Mouse (Mus musculus): ENCODE measurements around the gene Npw. TPM values are rescaled to one million over a fixed set of nuclear protein-coding genes. Genes with fewer than 3 reads are reported as not detected.

Npw gene
- polyA plus RNA-seq (2012; rRNA removed; ENCODE audit: low replicate concordance) = 0.75 and 0.93 TPM in 2 replicates

GRCm38 (mm10) chr17:24658017-24658758 lies at the start of gene Npw:
Npw (minus strand) TSS chr17:24658457.

GRCm38 (mm10) chr17:24706982-24707800 lies 48.9 kb upstream of the Npw start, which contains the start of gene Tbl3:
Tbl3 (minus strand) TSS chr17:24707660.

GRCm38 (mm10) chr17:24696011-24696697 lies 37.9 kb upstream of the Npw start, which contains the start of the genes Gfer and Noxo1:
Gfer (minus strand) TSS chr17:24696156.
Noxo1 (plus strand) TSS chr17:24696234.

GRCm38 (mm10) chr17:24689251-24690081 lies 31.2 kb upstream of the Npw start, which contains the start of gene Syngr3:
Syngr3 (minus strand) TSS chr17:24689955.

GRCm38 (mm10) chr17:24669545-24670245 lies 11.4 kb upstream of the Npw start, which contains the start of gene Zfp598:
Zfp598 (plus strand) TSS chr17:24669687.

GRCm38 (mm10) chr17:24650070-24650616 lies 8.1 kb downstream of the Npw start, which contains the start of gene Slc9a3r2:
Slc9a3r2 (minus strand) TSS chr17:24650327.

GRCm38 (mm10) chr17:24632167-24632812 lies 26.0 kb downstream of the Npw start, which contains the start of the genes Tsc2 and Nthl1:
Tsc2 (minus strand) TSS chr17:24632630.
Nthl1 (plus strand) TSS chr17:24632680.

Other genes with a start within 250 kb of the Npw start
- 66.9 and 162 TPM in 2 replicates for gene Rnps1, start 243.9 kb downstream of the Npw start, polyA plus RNA-seq (2012; rRNA removed; ENCODE audit: low replicate concordance)
- gene Eci1, start 231.8 kb downstream of the Npw start, polyA plus RNA-seq (2012; rRNA removed; ENCODE audit: low replicate concordance) = 161 and 217 TPM in 2 replicates
- 6.2 and 11.7 TPM in 2 replicates for gene Dnase1l2, start 215.4 kb downstream of the Npw start, polyA plus RNA-seq (2012; rRNA removed; ENCODE audit: low replicate concordance)
- 74.7 and 92.1 TPM in 2 replicates for gene E4f1, start 188.1 kb downstream of the Npw start, polyA plus RNA-seq (2012; rRNA removed; ENCODE audit: low replicate concordance)
- gene Pgp, start 188.1 kb downstream of the Npw start, polyA plus RNA-seq (2012; rRNA removed; ENCODE audit: low replicate concordance) = 39.2 and 51.2 TPM in 2 replicates
- 0.13 and 0.39 TPM in 2 replicates for gene Bricd5, start 184.6 kb downstream of the Npw start, polyA plus RNA-seq (2012; rRNA removed; ENCODE audit: low replicate concordance)
- 38.1 and 67.3 TPM in 2 replicates for gene Mlst8, start 179.4 kb downstream of the Npw start, polyA plus RNA-seq (2012; rRNA removed; ENCODE audit: low replicate concordance)
- gene Caskin1, start 169.9 kb downstream of the Npw start, polyA plus RNA-seq (2012; rRNA removed; ENCODE audit: low replicate concordance) = 0.37 and 3.5 TPM in 2 replicates
- gene Traf7, start 130.5 kb downstream of the Npw start, polyA plus RNA-seq (2012; rRNA removed; ENCODE audit: low replicate concordance) = 182 and 282 TPM in 2 replicates
- gene Rab26, start 124.2 kb downstream of the Npw start, polyA plus RNA-seq (2012; rRNA removed; ENCODE audit: low replicate concordance) = 0.34 and 0.81 TPM in 2 replicates
- gene Pkd1, start 108.6 kb downstream of the Npw start, polyA plus RNA-seq (2012; rRNA removed; ENCODE audit: low replicate concordance) = 82.6 and 139 TPM in 2 replicates
- gene Tsc2, start 25.8 kb downstream of the Npw start, polyA plus RNA-seq (2012; rRNA removed; ENCODE audit: low replicate concordance) = 180 and 186 TPM in 2 replicates
- 21.7 and 22.7 TPM in 2 replicates for gene Nthl1, start 25.8 kb downstream of the Npw start, polyA plus RNA-seq (2012; rRNA removed; ENCODE audit: low replicate concordance)
- gene Slc9a3r2, start 8.1 kb downstream of the Npw start, polyA plus RNA-seq (2012; rRNA removed; ENCODE audit: low replicate concordance) = 159 and 182 TPM in 2 replicates
- 59.9 and 96.8 TPM in 2 replicates for gene Zfp598, start 11.2 kb upstream of the Npw start, polyA plus RNA-seq (2012; rRNA removed; ENCODE audit: low replicate concordance)
- 0.24 and 0.55 TPM in 2 replicates for gene Syngr3, start 31.5 kb upstream of the Npw start, polyA plus RNA-seq (2012; rRNA removed; ENCODE audit: low replicate concordance)
- gene Gfer, start 37.7 kb upstream of the Npw start, polyA plus RNA-seq (2012; rRNA removed; ENCODE audit: low replicate concordance) = 32.2 and 33.0 TPM in 2 replicates
- 7.8 and 11.2 TPM in 2 replicates for gene Noxo1, start 37.8 kb upstream of the Npw start, polyA plus RNA-seq (2012; rRNA removed; ENCODE audit: low replicate concordance)
- 62.3 and 93.0 TPM in 2 replicates for gene Tbl3, start 49.2 kb upstream of the Npw start, polyA plus RNA-seq (2012; rRNA removed; ENCODE audit: low replicate concordance)
- gene Rnf151, start 59.6 kb upstream of the Npw start, polyA plus RNA-seq (2012; rRNA removed; ENCODE audit: low replicate concordance) = 0.13 and 0.19 TPM in 2 replicates
- gene Rps2, start 59.7 kb upstream of the Npw start, polyA plus RNA-seq (2012; rRNA removed; ENCODE audit: low replicate concordance) = 1,499 and 4,382 TPM in 2 replicates
- 368 and 449 TPM in 2 replicates for gene Ndufb10, start 66.0 kb upstream of the Npw start, polyA plus RNA-seq (2012; rRNA removed; ENCODE audit: low replicate concordance)
- 0.15 and 0.24 TPM in 2 replicates for gene Rpl3l, start 69.4 kb upstream of the Npw start, polyA plus RNA-seq (2012; rRNA removed; ENCODE audit: low replicate concordance)
- gene Msrb1, start 78.2 kb upstream of the Npw start, polyA plus RNA-seq (2012; rRNA removed; ENCODE audit: low replicate concordance) = 104 and 170 TPM in 2 replicates
- 0.80 and 5.6 TPM in 2 replicates for gene Hs3st6, start 94.5 kb upstream of the Npw start, polyA plus RNA-seq (2012; rRNA removed; ENCODE audit: low replicate concordance)
- 0.10 TPM in 1 of 2 replicates, not detected in the other for gene Meiob, start 145.8 kb upstream of the Npw start, polyA plus RNA-seq (2012; rRNA removed; ENCODE audit: low replicate concordance)
- gene Hagh, start 181.7 kb upstream of the Npw start, polyA plus RNA-seq (2012; rRNA removed; ENCODE audit: low replicate concordance) = 97.3 and 196 TPM in 2 replicates
- gene Fahd1, start 191.9 kb upstream of the Npw start, polyA plus RNA-seq (2012; rRNA removed; ENCODE audit: low replicate concordance) = 10.9 and 14.8 TPM in 2 replicates
- 50.0 and 143 TPM in 2 replicates for gene Igfals, start 207.5 kb upstream of the Npw start, polyA plus RNA-seq (2012; rRNA removed; ENCODE audit: low replicate concordance)
- 32.7 and 38.4 TPM in 2 replicates for gene Nubp2, start 227.9 kb upstream of the Npw start, polyA plus RNA-seq (2012; rRNA removed; ENCODE audit: low replicate concordance)
- 53.0 and 84.0 TPM in 2 replicates for gene Spsb3, start 228.2 kb upstream of the Npw start, polyA plus RNA-seq (2012; rRNA removed; ENCODE audit: low replicate concordance)
- gene Eme2, start 236.6 kb upstream of the Npw start, polyA plus RNA-seq (2012; rRNA removed; ENCODE audit: low replicate concordance) = 30.9 and 44.6 TPM in 2 replicates
- gene Mrps34, start 236.7 kb upstream of the Npw start, polyA plus RNA-seq (2012; rRNA removed; ENCODE audit: low replicate concordance) = 141 and 210 TPM in 2 replicates
- gene Nme3, start 238.0 kb upstream of the Npw start, polyA plus RNA-seq (2012; rRNA removed; ENCODE audit: low replicate concordance) = 39.5 and 77.7 TPM in 2 replicates

Measured in subcutaneous adipose tissue, adult 2 months (tissue).